Mouse (Mus musculus) thymus, adult 2 months (tissue): ENCODE data around the gene Plekhs1.

Experiments
- CTCF ChIP-seq: fragments of 200-500 bp; IDR thresholded peaks from 2 replicates; pipeline ENCODE4 v1.5.1; 2012; ENCODE audit warnings: mild to moderate bottlenecking, control low read depth, low read length, moderate library complexity, borderline replicate concordance; ENCODE audit not compliant: control insufficient read depth, poor library complexity, insufficient read depth; ENCODE audit errors: extremely low read depth
- POLR2A ChIP-seq: fragments of 200-500 bp; IDR thresholded peaks from 2 replicates; pipeline ENCODE4 v1.6.1; 2012; ENCODE audit warnings: mild to moderate bottlenecking, low read length, control low read depth, moderate library complexity; ENCODE audit not compliant: control insufficient read depth, poor library complexity, insufficient read depth; ENCODE audit errors: extremely low read depth

GRCm38 (mm10) chr19:56423370-56423769, 38.1 kb upstream of the Plekhs1 start:
- TF ChIP-seq POLR2A: no peak
- TF ChIP-seq CTCF: no peak
